Mouse (Mus musculus) layer of hippocampus, adult 9-10 months (tissue): ENCODE measurements around the gene Ice1.

ENCODE experiments used
- DNase-seq: peaks from one replicate; pipeline ENCODE4 v3.0.0; 2022; ENCODE audit warnings: low spot score

Gene Ice1

GRCm38 (mm10) chr13:70567889-70568288, 69.5 kb downstream of the Ice1 start:
- no peak for DNase-seq

DNA sequence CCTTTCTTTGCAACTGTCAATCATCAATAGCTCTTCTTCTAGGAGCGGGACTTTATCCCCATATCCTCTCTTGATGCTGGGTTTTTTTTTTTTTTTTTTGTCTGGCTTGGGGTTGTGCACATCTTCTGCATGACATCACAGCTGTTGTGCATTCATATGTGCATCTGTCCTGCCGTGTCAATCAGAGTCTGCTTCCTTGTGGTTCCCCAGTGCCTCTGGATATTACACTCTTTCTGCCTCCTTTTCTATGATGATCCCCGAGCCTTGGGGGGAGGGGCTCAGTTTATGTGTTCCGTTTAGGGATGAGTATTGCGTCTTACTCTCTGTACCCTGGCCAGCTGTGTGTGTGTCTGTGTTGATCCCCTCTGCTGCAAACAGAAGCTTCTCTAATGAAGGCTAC, 84.0 kb downstream of the Ice1 start:
- DNase-seq, result no peak

- DNase-seq, result no peak
Measured at GRCm38 (mm10) chr13:70547457-70547856, 90.0 kb downstream of the Ice1 start.

DNA sequence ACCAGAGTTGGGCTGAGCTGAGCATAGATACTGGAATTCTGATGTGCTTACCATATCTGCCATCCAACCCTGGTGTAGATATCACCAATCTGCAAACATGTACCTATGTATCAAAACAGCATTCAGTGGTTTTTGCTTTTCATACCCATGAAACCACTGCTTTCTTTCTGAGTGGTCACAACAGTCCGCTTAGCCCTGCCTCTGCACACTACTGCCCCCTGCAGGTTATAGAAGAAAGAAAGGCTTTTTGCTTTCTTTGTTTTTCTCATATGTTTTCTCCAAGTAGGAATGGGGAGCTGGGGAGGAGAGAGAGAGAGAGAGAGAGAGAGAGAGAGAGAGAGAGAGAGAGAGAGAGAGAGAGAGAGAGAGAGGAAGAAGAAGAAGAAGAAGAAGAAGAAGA, 92.2 kb downstream of the Ice1 start:
- no peak for DNase-seq

- DNase-seq, result no peak
Measured at GRCm38 (mm10) chr13:70539842-70540241, 97.6 kb downstream of the Ice1 start.

DNA sequence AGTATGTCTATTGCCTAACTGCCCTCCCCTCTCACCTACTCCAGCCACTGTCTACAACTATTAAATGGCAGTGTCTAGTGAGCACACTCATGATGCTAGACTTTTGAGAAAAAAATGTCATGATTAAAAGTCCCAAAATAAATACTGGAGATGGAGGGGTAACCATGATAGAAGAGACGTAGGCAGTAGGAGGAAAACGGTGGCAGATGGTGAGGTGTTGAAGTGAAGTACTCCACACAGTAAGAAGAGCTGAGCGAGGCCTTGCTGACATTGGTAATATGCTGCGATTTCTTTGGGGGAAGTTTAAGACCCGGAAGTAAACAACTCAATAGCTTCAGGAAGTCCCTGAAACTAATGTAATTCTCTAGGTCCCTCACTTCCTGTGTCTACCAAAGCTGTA, 104.0 kb downstream of the Ice1 start:
- no peak for DNase-seq

- no peak for DNase-seq
Measured at GRCm38 (mm10) chr13:70532719-70533118, 104.7 kb downstream of the Ice1 start.

DNA sequence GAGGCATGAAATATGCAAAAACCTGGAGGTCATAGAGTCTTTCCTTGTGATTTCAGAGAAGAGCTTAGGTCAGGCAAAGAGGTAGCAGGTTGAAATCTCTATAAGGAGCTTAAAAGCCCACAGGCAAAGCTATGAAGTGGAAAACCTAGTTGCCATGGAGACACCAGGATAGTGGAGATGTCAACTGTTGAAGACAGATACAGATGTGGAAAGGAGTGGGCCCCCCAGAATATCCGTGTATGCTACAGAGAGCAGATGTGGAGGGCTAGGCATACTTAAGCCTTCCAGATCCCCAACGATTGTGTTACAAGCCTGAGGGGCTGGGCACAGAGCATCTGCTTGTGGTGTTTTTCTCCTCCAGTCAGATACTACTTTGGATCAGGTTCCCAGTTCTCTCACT, 119.8 kb downstream of the Ice1 start:
- no peak for DNase-seq

DNA sequence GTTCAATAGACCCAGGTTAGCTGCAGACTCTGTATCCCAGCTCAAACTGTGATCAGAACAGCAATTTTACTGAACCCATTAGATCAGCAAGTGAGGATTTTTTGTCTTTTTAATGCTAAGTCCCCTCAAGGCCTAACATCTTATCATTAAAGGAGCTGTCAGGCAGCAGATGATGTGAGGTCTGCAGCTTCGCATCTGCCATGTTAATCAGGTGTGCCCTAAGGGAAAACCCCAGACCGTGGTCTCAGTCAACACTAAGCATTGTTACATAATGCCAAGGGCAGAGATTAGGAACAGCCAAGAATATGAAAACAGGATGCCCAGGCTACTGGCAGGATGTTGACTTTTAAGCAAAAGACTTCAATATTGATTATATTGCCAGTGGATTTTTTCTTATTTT, 122.4 kb downstream of the Ice1 start:
- DNase-seq, result no peak

- no peak for DNase-seq
Measured at GRCm38 (mm10) chr13:70510199-70510598, 127.2 kb downstream of the Ice1 start.

DNA sequence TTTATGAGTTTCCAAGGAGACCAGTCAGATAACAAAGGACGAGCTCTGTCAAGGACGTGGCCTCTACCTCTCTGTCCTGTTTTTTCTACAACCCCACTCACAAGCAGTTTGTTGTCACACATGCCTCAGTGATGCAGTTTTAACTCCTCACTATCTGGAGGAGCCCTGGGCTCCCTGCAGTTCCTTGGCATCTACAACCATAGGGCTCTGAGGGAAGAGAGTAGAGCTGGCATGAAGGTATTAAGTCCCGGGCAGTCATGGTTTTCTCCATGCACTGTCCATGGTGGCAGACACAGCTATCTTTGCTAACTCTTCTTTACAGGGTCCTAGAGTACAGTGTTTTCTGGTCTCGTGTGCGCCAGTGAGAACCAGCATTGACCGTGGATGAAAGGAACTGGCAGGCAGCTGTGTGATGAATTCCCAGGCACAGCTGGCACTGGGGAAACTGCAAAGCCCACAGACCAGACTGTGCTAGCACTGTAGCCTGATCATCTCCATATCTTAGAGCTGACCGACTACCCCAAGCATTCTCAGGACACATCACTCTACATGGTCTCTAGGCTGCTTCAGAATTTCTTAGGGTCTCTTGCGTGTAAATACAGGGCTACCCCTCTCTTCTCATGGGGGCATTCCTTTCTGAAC, 127.9 kb downstream of the Ice1 start:
- DNase-seq, result no peak

- DNase-seq, result no peak
Measured at GRCm38 (mm10) chr13:70508708-70509374, 128.6 kb downstream of the Ice1 start.
